Mouse (Mus musculus) intestine, embryonic 14.5 days (tissue): ENCODE measurements around the gene Myh14. TPM values are rescaled to one million over a fixed set of nuclear protein-coding genes. Genes with fewer than 3 reads are reported as not detected.

Experiments
- ATAC-seq: fragments of 200-750 bp; cut with Nextera tagmentation; replicated peaks from 2 replicates; pipeline ENCODE4 v1.8.0; 2017; ENCODE audit warnings: low read depth, moderate number of reproducible peaks, moderate TSS enrichment, moderate library complexity; ENCODE audit not compliant: low FRiP score, low TSS enrichment
- DNase-seq: peaks from one replicate; pipeline ENCODE4 v3.0.0-alpha.2; 2018; ENCODE audit warnings: low spot score
- H3K27ac ChIP-seq: fragments of 300-500 bp; sonication (generic); 2 replicates; pipeline ENCODE4 v1.5.1; 2014; ENCODE audit warnings: low read depth, mild to moderate bottlenecking, control low read depth
- H3K27me3 ChIP-seq: fragments of 300-500 bp; sonication (generic); replicated peaks from 2 replicates; pipeline ENCODE4 v1.6.1; 2014; ENCODE audit warnings: low read length, control low read depth; ENCODE audit not compliant: control insufficient read depth, insufficient read depth
- H3K36me3 ChIP-seq: fragments of 300-500 bp; sonication (generic); 2 replicates; pipeline ENCODE4 v1.6.1; 2014; ENCODE audit warnings: low read length, control low read depth; ENCODE audit not compliant: control insufficient read depth, insufficient read depth
- H3K4me1 ChIP-seq: fragments of 300-500 bp; sonication (generic); replicated peaks from 2 replicates; pipeline ENCODE4 v1.6.1; 2014; ENCODE audit warnings: low read length, control low read depth, mixed read lengths; ENCODE audit not compliant: control insufficient read depth, insufficient read depth
- H3K4me2 ChIP-seq: fragments of 300-500 bp; sonication (generic); 2 replicates; pipeline ENCODE4 v1.6.1; 2014; ENCODE audit warnings: low read length
- H3K4me3 ChIP-seq: fragments of 300-500 bp; sonication (generic); 2 replicates; pipeline ENCODE4 v1.5.1; 2014; ENCODE audit warnings: low read depth, low read length, control low read depth, mixed read lengths
- H3K9ac ChIP-seq: fragments of 300-500 bp; sonication (generic); 2 replicates; pipeline ENCODE4 v1.6.1; 2014; ENCODE audit warnings: mild to moderate bottlenecking, low read length
- H3K9me3 ChIP-seq: fragments of 300-500 bp; sonication (generic); 2 replicates; pipeline ENCODE4 v1.6.1; 2016; ENCODE audit warnings: low read length, control low read depth; ENCODE audit not compliant: control insufficient read depth
- WGBS: fragments of 180-500 bp; shearing (Covaris S2); extraction: QIAGEN DNeasy Blood & Tissue Kit; methylation state at CpG from one replicate; pipeline ENCODE4 v1.1.7; 2014; 5-methylcytosine and 5-hydroxymethylcytosine counted together
- polyA plus RNA-seq: library from polyadenylated mRNA; unstranded; fragments of >200 nt; fragmentation: Nextera tagmentation; extraction: Ambion mirVana; gene quantifications from 2 replicates; pipeline ENCODE4 v1.2.1, GENCODE M21; 2014

Myh14 gene
- polyA plus RNA-seq, 1 experiment from 2014 or later: 33.4 TPM

- Histone ChIP-seq H3K4me1 (peaks cover 15% of the 10 kb centered on the region), H3K4me3 (peak overlapping the region; percentile 47), H3K27me3 (peaks cover 69% of the 10 kb centered on the region), H3K9ac (peak overlapping the region; percentile 38), H3K36me3 (no peaks in the 10 kb centered on the region), H3K27ac (no peak overlapping the region), H3K4me2 (peak overlapping the region; percentile 97), H3K9me3 (no peaks in the 10 kb centered on the region)
- ATAC-seq (no peak), DNase-seq (no peak)
- under 1% methylated on average over 53 of the region's 60 CpGs for WGBS
Measured at GRCm38 (mm10) chr7:44591348-44592116, 79.1 kb downstream of the Myh14 start.

- Histone ChIP-seq H3K9ac (peak within 1 kb of the TSS; percentile 38), H3K4me3 (peak within 1 kb of the TSS; percentile 47), H3K36me3 (no peaks in the 10 kb centered on the region), H3K4me1 (peaks cover 15% of the 10 kb centered on the region), H3K27ac (no peak within 1 kb of the TSS), H3K27me3 (peaks cover 78% of the 10 kb centered on the region), H3K9me3 (no peaks in the 10 kb centered on the region), H3K4me2 (peak within 1 kb of the TSS; percentile 97)
- DNase-seq: peak; percentile 92
- peak; percentile 89 for ATAC-seq
- under 1% methylated on average over 79 of the region's 80 CpGs for WGBS
Measured at GRCm38 (mm10) chr7:44590402-44591347, 80.0 kb downstream of the Myh14 start, which contains the start of gene Kcnc3. Kcnc3 (plus strand) TSS chr7:44590664.

GRCm38 (mm10) chr7:44589946-44590345, 80.7 kb downstream of the Myh14 start:
- Histone ChIP-seq H3K9ac (no peak overlapping the region), H3K9me3 (no peaks in the 10 kb centered on the region), H3K36me3 (no peaks in the 10 kb centered on the region), H3K27me3 (peaks cover 85% of the 10 kb centered on the region), H3K4me2 (peak overlapping the region; percentile 97), H3K27ac (no peak overlapping the region), H3K4me1 (peaks cover 15% of the 10 kb centered on the region), H3K4me3 (peak overlapping the region; percentile 47; the same call in 1 of the 2 replicates)
- DNase-seq (no peak), ATAC-seq (no peak)
- WGBS: 6% methylated on average over 13 of the region's 13 CpGs

GRCm38 (mm10) chr7:44589149-44589548, 81.5 kb downstream of the Myh14 start:
- Histone ChIP-seq H3K36me3 (no peaks in the 10 kb centered on the region), H3K4me2 (peak overlapping the region; percentile 66), H3K4me1 (peaks cover 15% of the 10 kb centered on the region), H3K9ac (peak overlapping the region; percentile 34; the same call in 1 of the 2 replicates), H3K27ac (no peak overlapping the region), H3K4me3 (peak overlapping the region; percentile 33), H3K9me3 (no peaks in the 10 kb centered on the region), H3K27me3 (peaks cover 86% of the 10 kb centered on the region)
- ATAC-seq (peak; percentile 40; the same call in 1 of the 2 replicates), DNase-seq (peak; percentile 71)
- WGBS: under 1% methylated on average over 30 of the region's 33 CpGs

GRCm38 (mm10) chr7:44588338-44588737, 82.3 kb downstream of the Myh14 start:
- peak overlapping the region; percentile 66 for H3K4me2 ChIP-seq
- no peak overlapping the region for H3K27ac ChIP-seq
- ATAC-seq (no peak), DNase-seq (no peak)
- no peaks in the 10 kb centered on the region for H3K36me3 ChIP-seq
- H3K4me1 ChIP-seq: peaks cover 15% of the 10 kb centered on the region
- no peaks in the 10 kb centered on the region for H3K9me3 ChIP-seq
- H3K9ac ChIP-seq: no peak overlapping the region
- H3K27me3 ChIP-seq: peaks cover 82% of the 10 kb centered on the region
- 12% methylated on average over 12 of the region's 12 CpGs for WGBS
- H3K4me3 ChIP-seq: no peak overlapping the region; the same call in 1 of the 2 replicates

- Histone ChIP-seq H3K36me3 (no peaks in the 10 kb centered on the region), H3K4me3 (no peak overlapping the region), H3K9me3 (no peaks in the 10 kb centered on the region), H3K4me2 (0 out of 2 replicates have a peak overlapping the region, but pooled peaks have one; percentile 39), H3K27me3 (peaks cover 75% of the 10 kb centered on the region), H3K4me1 (peaks cover 15% of the 10 kb centered on the region), H3K9ac (no peak overlapping the region), H3K27ac (no peak overlapping the region)
- ATAC-seq (no peak), DNase-seq (no peak)
- WGBS: 44% methylated on average over 6 of the region's 6 CpGs
Measured at GRCm38 (mm10) chr7:44587676-44588075, 83.0 kb downstream of the Myh14 start.

- Histone ChIP-seq H3K27ac (no peak overlapping the region), H3K4me3 (peak overlapping the region; percentile 16), H3K27me3 (peaks cover 72% of the 10 kb centered on the region), H3K9me3 (no peaks in the 10 kb centered on the region), H3K4me2 (peak overlapping the region; percentile 39), H3K9ac (no peak overlapping the region), H3K4me1 (peaks cover 15% of the 10 kb centered on the region), H3K36me3 (no peaks in the 10 kb centered on the region)
- WGBS: under 1% methylated on average over 18 of the region's 18 CpGs
- no peak for ATAC-seq
- peak; percentile 65 for DNase-seq
Measured at GRCm38 (mm10) chr7:44586930-44587329, 83.7 kb downstream of the Myh14 start.

DNA sequence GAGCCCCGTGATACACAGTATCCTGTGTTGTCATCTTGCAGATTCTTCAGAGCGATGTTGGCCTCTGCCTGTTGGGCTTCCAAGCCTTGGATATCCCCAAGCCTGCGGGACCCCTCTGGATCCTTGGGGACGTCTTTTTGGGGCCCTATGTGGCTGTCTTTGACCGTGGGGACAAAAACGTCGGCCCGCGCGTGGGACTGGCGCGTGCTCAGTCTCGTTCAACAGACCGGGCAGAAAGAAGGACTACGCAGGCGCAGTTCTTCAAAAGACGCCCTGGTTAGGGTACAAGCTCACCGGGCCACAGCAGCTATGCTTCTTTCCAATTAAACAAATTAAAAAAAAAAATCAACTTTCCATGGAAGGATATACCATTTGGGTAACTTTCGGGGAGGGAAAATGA, 84.1 kb downstream of the Myh14 start:
- no peak for DNase-seq
- 13% methylated on average over 19 of the region's 19 CpGs for WGBS

More for the DNA sequence above, 84.1 kb downstream of the Myh14 start:
- peaks cover 72% of the 10 kb centered on the region for H3K27me3 ChIP-seq
- H3K4me2 ChIP-seq: peak overlapping the region; percentile 39
- ATAC-seq: no peak
- H3K36me3 ChIP-seq: no peaks in the 10 kb centered on the region
- H3K4me3 ChIP-seq: peak overlapping the region; percentile 16
- H3K4me1 ChIP-seq: peaks cover 13% of the 10 kb centered on the region
- no peak overlapping the region for H3K27ac ChIP-seq
- H3K9me3 ChIP-seq: no peaks in the 10 kb centered on the region
- no peak overlapping the region for H3K9ac ChIP-seq
